Mouse (Mus musculus) bone marrow macrophage, adult 2 months (primary cell): ENCODE measurements at regions not wholly inside any gene's neighbourhood (a gene's known extent, or its start where the extent isn't known, plus 50 kb on each side); places are given as distances from the start of the nearest gene placed in this dataset.

Experiments
- CTCF ChIP-seq: IDR thresholded peaks from 2 replicates; pipeline ENCODE4 v1.5.1; 2012; ENCODE audit warnings: low read depth, mild to moderate bottlenecking, low read length, moderate library complexity
- POLR2A ChIP-seq: IDR thresholded peaks from 2 replicates; pipeline ENCODE4 v1.6.1; 2012; ENCODE audit warnings: mild to moderate bottlenecking, low read depth, low read length, borderline replicate concordance

GRCm38 (mm10) chr4:53319051-53319450 is 121.2 kb upstream of the Slc44a1 start:
- no peak for TF ChIP-seq CTCF
- TF ChIP-seq POLR2A, result no peak
